Mouse (Mus musculus) embryonic facial prominence, embryonic 14.5 days (tissue): ENCODE data around the gene Armc10. TPM values are rescaled to one million over a fixed set of nuclear protein-coding genes. Genes with fewer than 3 reads are reported as not detected.
A peak's percentile ranks its signal among the peaks of the same experiment; 100 is the strongest.

ENCODE experiments used
- ATAC-seq: fragments of 200-750 bp; cut with Nextera tagmentation; 2 replicates; pipeline ENCODE4 v1.8.0; 2017; ENCODE audit warnings: low read depth, moderate number of reproducible peaks, moderate TSS enrichment
- DNase-seq: peaks from one replicate; pipeline ENCODE4 v3.0.0-alpha.2; 2015; ENCODE audit warnings: low spot score
- H3K27ac ChIP-seq: fragments of 300-500 bp; sonication (generic); replicated peaks from 2 replicates; pipeline ENCODE4 v1.5.1; 2014; ENCODE audit warnings: low read depth, mild to moderate bottlenecking, low read length, moderate library complexity
- H3K27me3 ChIP-seq: fragments of 300-500 bp; sonication (generic); replicated peaks from 2 replicates; pipeline ENCODE4 v1.6.1; 2014; ENCODE audit warnings: low read length; ENCODE audit not compliant: control insufficient read depth, insufficient read depth
- H3K36me3 ChIP-seq: fragments of 300-500 bp; sonication (generic); 2 replicates; pipeline ENCODE4 v1.6.1; 2014; ENCODE audit warnings: low read length, mixed read lengths; ENCODE audit not compliant: control insufficient read depth, insufficient read depth
- H3K4me1 ChIP-seq: fragments of 300-500 bp; sonication (generic); 2 replicates; pipeline ENCODE4 v1.6.1; 2014; ENCODE audit warnings: antibody characterized with exemption, low read length; ENCODE audit not compliant: control insufficient read depth, insufficient read depth
- H3K4me2 ChIP-seq: fragments of 300-500 bp; sonication (generic); 2 replicates; pipeline ENCODE4 v1.6.1; 2014; ENCODE audit warnings: low read depth, mild to moderate bottlenecking, low read length, moderate library complexity, mixed read lengths
- H3K4me3 ChIP-seq: fragments of 300-500 bp; sonication (generic); 2 replicates; pipeline ENCODE4 v1.5.1; 2014; ENCODE audit warnings: low read depth, mild to moderate bottlenecking, low read length
- H3K9ac ChIP-seq: fragments of 300-500 bp; sonication (generic); 2 replicates; pipeline ENCODE4 v1.6.1; 2014; ENCODE audit warnings: low read depth, mild to moderate bottlenecking, low read length, moderate library complexity, mixed read lengths
- H3K9me3 ChIP-seq: fragments of 300-500 bp; sonication (generic); 2 replicates; pipeline ENCODE4 v1.6.1; 2016; ENCODE audit warnings: low read length; ENCODE audit not compliant: control insufficient read depth
- WGBS: fragments of 180-500 bp; shearing (Covaris S2); extraction: QIAGEN DNeasy Blood & Tissue Kit; methylation state at CpG from one replicate; pipeline ENCODE4 v1.1.7; 2014; 5-methylcytosine and 5-hydroxymethylcytosine counted together
- polyA plus RNA-seq: library from polyadenylated mRNA; unstranded; fragments of >200 nt; fragmentation: Nextera tagmentation; extraction: Ambion mirVana; gene quantifications from 2 replicates; pipeline ENCODE4 v1.2.1, GENCODE M21; 2014

The Armc10 gene
- polyA plus RNA-seq, 1 experiment from 2014 or later: 37.1 TPM

DNA sequence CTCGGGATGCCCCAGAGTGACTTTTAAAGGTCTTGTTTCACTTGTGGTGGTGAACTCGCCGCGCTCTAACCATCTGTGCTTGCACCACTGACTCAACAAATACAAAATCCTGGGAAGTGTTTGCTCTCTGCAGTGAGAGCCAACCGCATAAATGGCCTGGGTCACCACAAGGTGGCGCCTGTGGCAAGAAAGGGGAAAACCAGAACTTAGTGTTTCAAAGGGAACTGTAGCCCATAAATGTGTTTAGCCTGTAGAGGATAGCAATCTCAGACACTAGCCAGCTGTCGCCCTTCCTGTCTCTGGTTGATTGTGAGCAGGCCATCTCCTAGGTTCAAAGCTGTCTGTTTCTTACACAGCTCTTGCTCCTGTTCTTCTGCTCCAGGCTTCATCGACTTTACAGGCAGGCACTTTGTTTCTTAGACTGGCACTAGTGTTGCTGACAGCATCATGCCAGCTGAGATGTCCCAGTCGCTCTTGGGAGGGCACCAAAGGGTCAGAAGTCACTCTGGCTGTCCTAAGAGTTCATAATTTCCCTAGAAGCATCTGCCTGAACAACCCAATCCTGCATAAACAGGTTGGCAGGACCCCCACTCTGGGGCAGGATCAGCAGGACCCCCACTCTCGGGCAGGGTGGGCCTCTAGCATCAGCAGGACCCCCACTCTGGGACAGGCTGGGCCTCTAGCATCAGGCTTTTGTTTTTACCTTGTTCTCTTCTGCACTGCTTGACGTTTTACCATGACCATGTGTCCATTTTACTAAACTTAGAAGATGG, 13.2 kb downstream of the Armc10 start:
- peak; percentile 79 for ATAC-seq
- no peaks in the 10 kb centered on the region for H3K27me3 ChIP-seq
- no peaks in the 10 kb centered on the region for H3K4me1 ChIP-seq
- H3K9me3 ChIP-seq: no peaks in the 10 kb centered on the region
- no peak overlapping the region for H3K4me3 ChIP-seq
- H3K4me2 ChIP-seq: no peak overlapping the region
- 62% methylated on average over 10 of the region's 11 CpGs for WGBS
- H3K36me3 ChIP-seq: peaks cover 60% of the 10 kb centered on the region
- DNase-seq: peak; percentile 73
- H3K9ac ChIP-seq: no peak overlapping the region
- H3K27ac ChIP-seq: no peak overlapping the region

DNA sequence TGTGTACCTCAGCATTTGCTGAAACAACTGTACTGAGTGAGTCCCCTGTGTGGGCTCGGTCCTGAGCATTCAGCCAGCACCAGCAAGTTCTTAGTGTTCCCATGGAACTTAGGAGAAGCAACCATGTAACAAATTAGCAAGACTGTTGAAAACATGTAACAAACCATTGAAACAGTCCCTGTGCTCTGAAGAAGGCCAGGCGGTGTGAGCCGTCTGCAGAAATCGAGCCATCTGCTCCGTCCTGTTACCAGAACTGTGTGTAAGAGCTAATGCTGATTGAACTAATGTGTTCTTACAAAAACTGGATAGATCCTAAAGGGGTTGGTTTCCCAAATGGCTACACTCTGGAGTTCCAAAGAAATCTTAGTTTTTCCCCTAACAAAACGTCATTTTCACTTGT, 15.2 kb downstream of the Armc10 start:
- no peaks in the 10 kb centered on the region for H3K9me3 ChIP-seq
- no peak overlapping the region for H3K4me2 ChIP-seq
- DNase-seq (no peak), ATAC-seq (no peak)
- H3K4me3 ChIP-seq: no peak overlapping the region
- peaks cover 53% of the 10 kb centered on the region for H3K36me3 ChIP-seq
- H3K9ac ChIP-seq: no peak overlapping the region
- no peak overlapping the region for H3K27ac ChIP-seq
- H3K4me1 ChIP-seq: no peaks in the 10 kb centered on the region
- H3K27me3 ChIP-seq: no peaks in the 10 kb centered on the region
- WGBS: 89% methylated on average over 6 of the region's 6 CpGs

DNA sequence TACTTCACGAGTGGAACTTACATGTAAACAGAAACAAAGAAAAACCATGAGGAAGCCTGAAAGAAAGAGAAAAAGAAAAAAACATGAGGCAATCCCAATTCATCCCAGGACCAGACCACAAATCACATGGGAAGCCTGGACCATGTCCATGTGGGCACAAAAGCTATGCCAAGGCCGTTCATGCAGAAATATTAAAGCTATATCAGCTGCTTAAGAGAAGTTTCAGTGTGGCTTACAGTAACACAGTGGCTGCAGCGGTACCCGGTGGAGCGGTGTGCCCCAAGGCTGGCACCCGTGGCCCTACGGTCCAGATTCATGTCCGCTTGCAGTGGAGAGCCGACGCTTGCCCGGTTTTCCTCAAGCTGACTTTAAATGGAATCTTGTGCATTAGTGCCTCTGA, 17.5 kb downstream of the Armc10 start:
- ATAC-seq: no peak
- Histone ChIP-seq H3K36me3 (peaks cover 46% of the 10 kb centered on the region), H3K27ac (no peak overlapping the region), H3K27me3 (no peaks in the 10 kb centered on the region), H3K9ac (no peak overlapping the region), H3K4me1 (no peaks in the 10 kb centered on the region), H3K4me2 (no peak overlapping the region), H3K4me3 (no peak overlapping the region), H3K9me3 (no peaks in the 10 kb centered on the region)
- WGBS: 93% methylated on average over 11 of the region's 11 CpGs
- DNase-seq: peak; percentile 14

DNA sequence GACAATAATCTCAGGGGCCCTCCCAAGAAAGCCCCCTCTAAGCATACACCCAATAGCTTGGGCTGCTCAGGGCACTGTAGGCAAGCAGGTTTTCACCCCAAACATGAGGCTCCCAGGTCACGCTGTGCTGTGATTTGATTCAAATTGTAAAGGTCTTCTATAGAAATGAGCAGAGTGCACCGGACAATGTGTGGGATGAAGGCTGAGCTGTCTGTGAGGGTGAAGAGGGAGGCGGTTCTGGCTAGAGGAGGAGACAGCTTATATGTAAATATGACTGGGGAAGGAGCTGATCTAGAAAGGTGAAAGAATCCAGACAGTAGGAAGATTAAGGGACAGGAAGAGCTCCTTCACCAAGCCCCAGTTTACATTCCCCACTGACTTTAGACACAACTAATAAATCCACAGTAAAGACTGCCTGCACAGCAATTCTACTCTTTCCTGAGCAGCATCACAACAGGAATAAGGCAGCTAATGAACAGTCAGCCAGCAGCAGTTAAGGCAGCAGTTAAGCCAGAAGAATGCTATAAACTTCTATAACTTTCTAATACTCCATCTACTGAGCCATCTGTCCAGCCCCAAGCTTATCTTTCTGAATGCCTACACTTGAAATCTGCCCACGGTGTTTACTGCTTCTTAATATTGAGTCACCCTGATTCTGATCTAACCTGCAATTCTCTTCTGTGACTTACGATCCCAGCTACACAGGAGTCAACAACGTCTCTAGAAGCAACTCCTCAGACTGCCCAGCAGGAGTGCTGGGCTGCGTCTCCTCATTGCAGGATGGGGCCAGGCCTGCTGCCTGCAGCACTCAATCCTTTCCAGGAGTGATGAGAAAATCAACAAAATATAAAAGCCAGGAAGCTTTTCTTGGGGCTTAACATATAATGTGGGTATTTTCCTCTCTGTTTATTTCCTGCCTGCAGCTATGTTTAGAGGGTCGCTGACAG, 21.9 kb downstream of the Armc10 start:
- WGBS: 65% methylated on average over 8 of the region's 8 CpGs
- H3K4me1 ChIP-seq: no peaks in the 10 kb centered on the region
- no peak overlapping the region for H3K27ac ChIP-seq
- ATAC-seq: no peak
- H3K4me2 ChIP-seq: no peak overlapping the region
- no peak overlapping the region for H3K4me3 ChIP-seq
- H3K36me3 ChIP-seq: 0 out of 2 replicates have a peak, but pooled peaks cover 10% of the 10 kb centered on the region
- H3K27me3 ChIP-seq: no peaks in the 10 kb centered on the region
- no peaks in the 10 kb centered on the region for H3K9me3 ChIP-seq
- DNase-seq: no peak
- H3K9ac ChIP-seq: no peak overlapping the region

DNA sequence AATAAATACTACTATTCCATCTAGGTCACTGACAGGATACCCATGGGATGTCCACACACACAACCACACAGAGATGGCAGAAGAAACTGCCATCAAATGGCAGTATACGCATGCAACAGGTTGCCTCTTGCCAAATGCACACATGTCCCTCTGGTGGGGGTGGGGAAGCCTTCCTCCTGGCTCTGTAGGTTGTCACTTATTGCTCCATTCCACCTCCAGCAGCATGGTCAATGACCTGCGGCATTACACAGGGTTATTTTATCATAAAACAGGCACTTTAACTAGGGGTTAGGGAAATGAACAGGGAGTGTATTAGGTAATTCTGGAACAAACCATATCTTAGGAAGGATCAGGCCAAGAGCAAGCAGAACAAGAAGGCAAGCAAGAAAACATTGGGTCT, 23.7 kb downstream of the Armc10 start:
- Histone ChIP-seq H3K36me3 (no peaks in the 10 kb centered on the region), H3K27ac (no peak overlapping the region), H3K4me1 (peaks cover 4% of the 10 kb centered on the region), H3K9me3 (no peaks in the 10 kb centered on the region), H3K4me3 (no peak overlapping the region), H3K9ac (no peak overlapping the region), H3K4me2 (no peak overlapping the region), H3K27me3 (no peaks in the 10 kb centered on the region)
- no peak for ATAC-seq
- DNase-seq: no peak
- WGBS: 97% methylated on average over 2 of the region's 2 CpGs

DNA sequence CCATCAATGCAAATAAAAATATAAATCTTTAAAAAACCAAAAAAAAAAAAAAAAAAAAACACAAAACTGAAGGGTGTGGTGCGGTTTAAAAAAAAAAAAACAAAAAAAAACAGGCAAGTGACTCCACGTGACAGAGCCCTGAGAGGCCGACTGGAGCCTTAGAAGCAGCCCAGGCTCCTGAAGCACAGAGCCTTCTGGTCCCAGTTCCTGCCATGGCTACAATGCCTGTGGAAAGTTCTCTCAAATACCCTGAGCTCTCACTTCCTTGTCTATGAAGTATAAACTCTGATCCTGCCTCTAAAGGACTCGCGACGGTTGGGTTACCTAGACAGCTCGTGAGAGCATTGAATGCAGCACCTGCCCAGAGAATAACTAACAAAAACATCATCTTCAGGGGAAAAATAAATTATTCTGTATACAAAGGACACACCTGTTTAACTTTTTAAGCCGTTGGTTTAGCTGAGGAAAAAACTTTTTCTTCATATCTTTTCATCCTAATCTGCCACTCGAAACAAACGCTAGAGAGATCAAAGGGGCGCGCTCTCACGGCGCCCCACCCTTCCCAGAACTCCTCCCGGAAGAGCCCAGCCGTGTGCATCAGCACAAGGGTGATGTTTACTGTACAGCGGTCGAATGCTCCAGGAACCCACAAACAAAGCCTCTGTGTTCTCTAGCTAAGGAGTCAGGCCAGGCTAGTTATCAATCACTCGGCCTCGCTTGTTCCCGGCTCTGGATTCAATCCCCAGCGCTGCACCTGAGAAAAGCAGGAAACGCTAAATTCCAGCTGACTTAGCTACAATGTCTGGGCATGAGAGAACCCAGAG, 27.4 kb downstream of the Armc10 start:
- Histone ChIP-seq H3K9me3 (no peaks in the 10 kb centered on the region), H3K9ac (0 out of 2 replicates have a peak overlapping the region, but pooled peaks have one; percentile 25), H3K27ac (no peak overlapping the region), H3K4me2 (peak overlapping the region; percentile 46), H3K4me3 (peak overlapping the region; percentile 12), H3K4me1 (peaks cover 4% of the 10 kb centered on the region), H3K36me3 (peaks cover 6% of the 10 kb centered on the region; the same call in 1 of the 2 replicates), H3K27me3 (no peaks in the 10 kb centered on the region)
- peak; percentile 17 for DNase-seq
- peak; percentile 60; the same call in 1 of the 2 replicates for ATAC-seq
- WGBS: 45% methylated on average over 23 of the region's 23 CpGs

DNA sequence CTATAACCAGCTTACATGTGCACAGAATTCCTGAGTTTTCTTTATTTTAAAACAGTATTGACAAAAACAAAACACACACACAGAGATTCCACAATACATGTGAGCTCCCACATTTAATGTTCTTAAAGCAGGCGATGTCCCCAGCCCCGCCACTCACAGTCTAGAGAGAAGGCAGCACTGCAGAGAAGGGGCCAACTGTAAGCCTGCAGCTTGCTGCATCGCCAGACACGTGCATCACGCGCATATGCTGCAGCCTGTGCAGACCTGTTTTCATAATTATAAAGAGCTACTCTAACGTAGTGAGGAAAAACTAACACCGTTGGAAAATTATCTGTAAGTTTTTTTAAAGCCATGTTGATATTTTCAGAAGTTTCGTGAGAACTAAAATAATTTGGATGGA, 28.1 kb downstream of the Armc10 start:
- H3K27ac ChIP-seq: no peak overlapping the region
- H3K9ac ChIP-seq: 0 out of 2 replicates have a peak overlapping the region, but pooled peaks have one; percentile 25
- H3K4me1 ChIP-seq: peaks cover 4% of the 10 kb centered on the region
- H3K4me2 ChIP-seq: no peak overlapping the region
- WGBS: 71% methylated on average over 9 of the region's 9 CpGs
- ATAC-seq (no peak), DNase-seq (peak; percentile 6)
- H3K27me3 ChIP-seq: no peaks in the 10 kb centered on the region
- H3K36me3 ChIP-seq: peaks cover 6% of the 10 kb centered on the region; the same call in 1 of the 2 replicates
- H3K9me3 ChIP-seq: no peaks in the 10 kb centered on the region
- H3K4me3 ChIP-seq: no peak overlapping the region

DNA sequence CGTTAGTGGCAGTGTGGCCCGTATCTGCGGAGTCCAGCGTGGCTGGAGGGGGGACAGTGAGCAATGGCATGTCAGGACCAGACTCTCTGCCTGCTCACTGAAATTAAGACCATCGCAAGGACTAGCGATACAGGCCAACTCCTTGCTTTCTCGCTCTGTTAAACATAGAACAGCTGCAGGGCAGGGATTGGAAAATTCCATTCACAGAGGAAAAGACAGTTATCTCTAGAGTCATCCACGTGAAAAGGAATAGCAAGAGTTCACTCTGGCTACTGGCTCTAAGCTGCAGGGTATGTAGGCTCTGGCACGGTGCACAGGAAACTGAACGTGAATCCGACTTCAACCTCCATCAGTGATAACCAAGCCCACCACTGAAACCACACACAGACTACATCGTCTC, 29.4 kb downstream of the Armc10 start:
- no peak overlapping the region for H3K9ac ChIP-seq
- peaks cover 6% of the 10 kb centered on the region; the same call in 1 of the 2 replicates for H3K36me3 ChIP-seq
- ATAC-seq (no peak), DNase-seq (peak; percentile 3)
- H3K27ac ChIP-seq: no peak overlapping the region
- H3K4me3 ChIP-seq: no peak overlapping the region
- no peaks in the 10 kb centered on the region for H3K9me3 ChIP-seq
- peaks cover 4% of the 10 kb centered on the region for H3K4me1 ChIP-seq
- H3K27me3 ChIP-seq: no peaks in the 10 kb centered on the region
- 80% methylated on average over 12 of the region's 12 CpGs for WGBS
- no peak overlapping the region for H3K4me2 ChIP-seq
